In genomic region chr10:93123957-93124613, GRCm38 (mm10) we compare ENCODE assay signal across 8 mouse cellular contexts. TPM values are rescaled to one million over a fixed set of nuclear protein-coding genes. Genes with fewer than 3 reads are reported as not detected.
DNase-seq lines count a peak whose midpoint lies in the region; ATAC-seq lines count a peak whose summit lies in the region.

No protein-coding gene starts in this region.

- peak; percentile 61 for ATAC-seq in frontal cortex, adult (ENCODE audit: low TSS enrichment)
- ATAC-seq in activated CD4-positive, CD25-positive, alpha-beta regulatory T cell, adult 4 months = peak; percentile 96
- peak; percentile 55; the same call in 1 of the 2 replicates for ATAC-seq in intestine, embryonic 16.5 days
- no peak for ATAC-seq in forebrain, embryonic 16.5 days

- peak overlapping the region; percentile 19; the same call in 1 of the 2 replicates for H3K4me2 ChIP-seq in intestine, embryonic 16.5 days (ENCODE audit: low read depth, low read length)
- H3K4me2 ChIP-seq in forebrain, embryonic 16.5 days (ENCODE audit: low read length) = no peak overlapping the region

- H3K9ac ChIP-seq in intestine, embryonic 16.5 days (ENCODE audit: low read depth, low read length) = no peak overlapping the region
- no peak overlapping the region for H3K9ac ChIP-seq in forebrain, embryonic 16.5 days (replicated peaks; ENCODE audit: low read depth, low read length)

- 53% methylated on average over 12 of the region's 12 CpGs for WGBS in intestine, embryonic 16.5 days
- whole genome bisulfite sequencing in forebrain, embryonic 16.5 days = 74% methylated on average over 12 of the region's 12 CpGs

- H3K4me3 ChIP-seq in intestine, embryonic 16.5 days (ENCODE audit: low read length) = no peak overlapping the region; the same call in 1 of the 2 replicates
- no peak overlapping the region for H3K4me3 ChIP-seq in forebrain, embryonic 16.5 days (replicated peaks; ENCODE audit: low read length)

- H3K27me3 ChIP-seq in intestine, embryonic 16.5 days (replicated peaks; ENCODE audit: control insufficient read depth, insufficient read depth, low read length) = no peaks in the 10 kb centered on the region
- H3K27me3 ChIP-seq in forebrain, embryonic 16.5 days (replicated peaks; ENCODE audit: control insufficient read depth, insufficient read depth, low read length) = no peaks in the 10 kb centered on the region

- peak overlapping the region; percentile 36; the same call in 1 of the 2 replicates for H3K27ac ChIP-seq in intestine, embryonic 16.5 days (ENCODE audit: low read length)
- H3K27ac ChIP-seq in forebrain, embryonic 16.5 days (ENCODE audit: low read length) = no peak overlapping the region

- H3K9me3 ChIP-seq in intestine, embryonic 16.5 days (ENCODE audit: control insufficient read depth, low read length) = no peaks in the 10 kb centered on the region
- no peaks in the 10 kb centered on the region; the same call in 1 of the 2 replicates for H3K9me3 ChIP-seq in forebrain, embryonic 16.5 days (ENCODE audit: control insufficient read depth, low read length)

- DNase-seq in frontal cortex, postnatal 14 days (ENCODE audit: low spot score in 2 of 2) = no peak
- DNase-seq in gastrocnemius, adult 8-10 months (ENCODE audit: low spot score in 2 of 2) = peak; percentile 8 to 16
- peak; percentile 82 to 86 for DNase-seq in lung, adult 18-20 months
- peak; percentile 37 to 51 for DNase-seq in spleen, postnatal 14 days (ENCODE audit: low spot score in 2 of 2)

- H3K4me1 ChIP-seq in intestine, embryonic 16.5 days (ENCODE audit: control insufficient read depth, insufficient read depth, low read length) = no peaks in the 10 kb centered on the region
- H3K4me1 ChIP-seq in forebrain, embryonic 16.5 days (replicated peaks; ENCODE audit: control insufficient read depth, insufficient read depth, low read length) = peaks cover 18% of the 10 kb centered on the region

- H3K36me3 ChIP-seq in intestine, embryonic 16.5 days (ENCODE audit: control insufficient read depth, insufficient read depth, low read length) = no peaks in the 10 kb centered on the region
- no peaks in the 10 kb centered on the region for H3K36me3 ChIP-seq in forebrain, embryonic 16.5 days (ENCODE audit: control insufficient read depth, insufficient read depth)

RNA-seq across cellular contexts. Expression of gene Cdk17, which starts 36.6 kb away (rescaled TPM):
- polyA plus RNA-seq in activated CD4-positive, CD25-positive, alpha-beta regulatory T cell, adult 4 months (2017; shearing (Covaris generic)) = 10 to 100 TPM; 32.3 to 44.2 TPM
- total RNA-seq in gastrocnemius, adult 8-10 months (2022) = 1 to 10 TPM; 3.3 to 6.1 (median 4.2) TPM
- 8.3 and 8.9 TPM in 2 replicates for polyA plus RNA-seq in intestine, embryonic 16.5 days (2015; fragmentation: Nextera tagmentation; extraction: Ambion mirVana)
- polyA plus RNA-seq in forebrain, embryonic 16.5 days (2015; fragmentation: Nextera tagmentation; extraction: Ambion mirVana) = 49.9 and 53.6 TPM in 2 replicates

RNA-seq across cellular contexts. Expression of gene Cfap54, which starts 42.7 kb away (rescaled TPM):
- 1 to 10 TPM; 1.3 to 1.4 TPM for polyA plus RNA-seq in activated CD4-positive, CD25-positive, alpha-beta regulatory T cell, adult 4 months (2017; shearing (Covaris generic))
- total RNA-seq in gastrocnemius, adult 8-10 months (2022) = under 1 TPM; 0.34 to 0.54 (median 0.38) TPM
- 0.05 and 0.09 TPM in 2 replicates for polyA plus RNA-seq in intestine, embryonic 16.5 days (2015; fragmentation: Nextera tagmentation; extraction: Ambion mirVana)
- polyA plus RNA-seq in forebrain, embryonic 16.5 days (2015; fragmentation: Nextera tagmentation; extraction: Ambion mirVana) = 2.2 and 2.3 TPM in 2 replicates

Comparison
In these comparisons a context has a peak if more than half of its experiments do, and no peak if none do; other contexts are left out.
1. DNase-seq: peak in gastrocnemius, adult 8-10 months (2 of 2), lung, adult 18-20 months (2 of 2) and spleen, postnatal 14 days (2 of 2); none in frontal cortex, postnatal 14 days (0 of 2).